Mouse (Mus musculus): ENCODE data around the gene Ano3. TPM values are rescaled to one million over a fixed set of nuclear protein-coding genes. Genes with fewer than 3 reads are reported as not detected.

The Ano3 gene
- total RNA-seq, 2 experiments from 2014 or later: not detected

Other genes starting within 250 kb of the Ano3 start
- not detected in 2 replicates for gene Muc15, start 229.6 kb downstream of the Ano3 start, total RNA-seq (2014; fragmentation: Nextera tagmentation)
- gene Muc15, start 229.6 kb downstream of the Ano3 start, total RNA-seq (2017): not detected in 2 replicates
- not detected in 2 replicates for gene Gm13941, start 155.1 kb upstream of the Ano3 start, total RNA-seq (2014; fragmentation: Nextera tagmentation)
- gene Gm13941, start 155.1 kb upstream of the Ano3 start, total RNA-seq (2017): not detected in 2 replicates
- not detected in 2 replicates for gene Gm15130, start 202.0 kb upstream of the Ano3 start, total RNA-seq (2014; fragmentation: Nextera tagmentation)
- gene Gm15130, start 202.0 kb upstream of the Ano3 start, total RNA-seq (2017): not detected in 2 replicates